Mouse (Mus musculus) left cerebral cortex, postnatal 25 days (tissue): Measurements from ENCODE around the gene Ceacam15. TPM values are rescaled to one million over a fixed set of nuclear protein-coding genes. Genes with fewer than 3 reads are reported as not detected.
"Not testable (repeated sequence)": the region's sequence is repeated elsewhere in the genome, so short reads cannot be mapped to it uniquely, and the experiment has no call there.

ENCODE experiments used
- DNase-seq, 2 experiments: peaks; one replicate each; pipeline ENCODE4 v3.0.0; 2022; ENCODE audit warnings: low spot score in 2 of 2, mixed read lengths in 1 of 2
- intact Hi-C: fragments of 180-260 bp; cut with DNase I; formaldehyde crosslinking; loops from one replicate; pipeline ENCODE4 v1.15.1; 2025
- total RNA-seq, 2 experiments: library from RNA; stranded (reverse); gene quantifications; 2 replicates each; pipeline ENCODE4 v1.2.3; 2021

Ceacam15 gene
- total RNA-seq, 2 experiments from 2014 or later = not detected

DNA sequence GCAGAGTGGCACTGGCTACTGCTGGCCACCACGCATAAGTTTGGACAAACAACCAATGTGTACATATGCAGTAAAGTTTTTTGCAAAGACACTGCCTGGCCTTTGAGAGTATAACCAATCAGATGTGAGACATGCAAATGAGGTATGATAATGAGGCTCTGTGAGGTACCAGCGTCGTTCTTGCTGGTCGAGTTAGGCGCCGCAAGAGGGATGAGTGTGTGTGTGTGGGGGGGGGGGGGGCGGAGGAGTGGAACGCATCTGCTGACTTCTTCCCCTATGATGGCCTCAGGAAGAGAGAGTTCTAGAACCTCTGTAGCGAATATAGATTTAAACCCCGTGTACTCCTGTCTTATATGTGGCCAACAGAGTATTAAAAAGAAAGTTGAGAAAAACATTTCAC lies 41.6 kb downstream of the Ceacam15 start:
- intact Hi-C loops, DNase-seq: not testable (repeated sequence)

DNA sequence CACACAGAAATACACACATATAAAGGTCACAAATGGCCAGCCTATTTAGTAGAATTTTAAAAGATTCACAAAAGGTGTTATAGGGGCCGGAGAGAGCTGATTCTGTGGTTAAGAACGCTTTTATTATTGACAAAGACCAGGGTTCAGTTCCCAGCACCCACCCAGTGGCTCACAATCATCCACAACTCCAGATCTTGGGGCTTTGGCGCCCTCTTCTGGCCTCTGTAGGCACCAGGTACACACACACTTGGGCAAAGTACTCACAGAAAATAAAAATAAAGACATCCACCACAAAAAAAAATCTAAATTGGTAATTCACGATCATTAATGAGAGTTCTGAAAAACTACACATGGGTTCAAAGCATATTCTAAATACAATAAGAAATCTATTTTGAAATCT lies 43.6 kb downstream of the Ceacam15 start:
- DNase-seq = no peak
- intact Hi-C loops = no loop called here

- DNase-seq = no peak
- intact Hi-C loops = no loop called here
Measured at GRCm38 (mm10) chr7:16631025-16631424, 44.5 kb downstream of the Ceacam15 start.

- peak; percentile 67 to 68 for DNase-seq
- intact Hi-C loops = loop anchor here (1.0 to 5.0 kb wide), 3 partner anchors 66 to 183 kb away; no protein-coding TSS in a partner anchor
Measured at GRCm38 (mm10) chr7:16629598-16630296, 45.8 kb downstream of the Ceacam15 start.

GRCm38 (mm10) chr7:16628096-16628771 lies 47.3 kb downstream of the Ceacam15 start:
- intact Hi-C loops = loop anchor here (5.0 kb wide), 1 partner anchor 184 kb away; no protein-coding TSS in a partner anchor

DNA sequence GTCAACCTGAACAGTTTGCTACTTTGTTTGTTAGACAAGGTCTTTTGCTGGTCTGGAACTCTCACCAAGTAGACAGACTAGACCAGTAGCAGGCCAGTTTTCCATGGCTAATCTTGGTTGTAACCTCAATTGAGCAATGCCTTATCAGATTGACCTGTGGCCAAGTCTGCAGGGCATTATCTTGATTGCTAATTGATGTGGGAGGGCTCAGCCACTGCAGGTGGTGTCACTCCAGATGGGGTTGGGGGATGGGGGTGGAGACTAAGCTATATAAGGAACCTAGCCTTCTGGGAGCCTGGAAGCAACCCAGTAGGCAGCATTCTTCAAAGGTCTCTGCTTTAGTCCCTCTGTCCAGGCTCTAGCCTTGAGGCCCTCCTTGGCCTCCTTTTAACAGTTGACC lies 51.8 kb downstream of the Ceacam15 start:
- DNase-seq = no peak
- intact Hi-C loops = no loop called here

More at GRCm38 (mm10) chr7:16628096-16628771, 47.3 kb downstream of the Ceacam15 start:
- peak; percentile 65 to 82 for DNase-seq

DNA sequence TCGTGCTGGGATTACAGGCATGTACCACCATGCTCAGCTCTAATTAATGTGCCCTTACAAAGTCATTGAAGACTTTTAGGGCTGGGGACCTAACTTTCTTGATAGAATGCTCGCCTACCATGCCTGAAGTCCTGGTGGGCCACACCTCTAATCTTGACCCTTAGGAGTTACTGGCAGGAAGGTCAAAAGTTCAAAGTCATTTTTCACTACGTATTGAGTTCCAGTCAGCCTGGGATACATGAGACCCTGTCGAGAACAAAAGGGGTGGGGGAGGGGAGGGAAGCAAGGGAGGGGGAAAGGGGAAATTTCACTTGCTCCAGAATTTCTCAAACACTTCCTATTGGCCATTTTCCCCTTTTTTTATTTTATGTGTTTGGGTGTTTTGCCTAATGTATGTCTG lies 52.4 kb downstream of the Ceacam15 start:
- intact Hi-C loops = no loop called here
- DNase-seq = no peak

Other genes with a start within 250 kb of the Ceacam15 start
- gene Tmem160, start 222.9 kb downstream of the Ceacam15 start, total RNA-seq = 10 to 100 TPM; 66.5 to 80.1 TPM
- 10 to 100 TPM; 10.5 to 11.0 TPM for gene Npas1, start 198.0 kb downstream of the Ceacam15 start, total RNA-seq
- gene Arhgap35, start 60.7 kb downstream of the Ceacam15 start, total RNA-seq = 100 to 1,000 TPM; 137 to 139 TPM
- under 1 TPM in 1 of 2 experiments, not detected in 1; 0.25 TPM for gene Ceacam9, start 46.2 kb upstream of the Ceacam15 start, total RNA-seq
- gene Ap2s1, start 62.7 kb upstream of the Ceacam15 start, total RNA-seq = 100 to 1,000 TPM; 278 to 295 TPM
- 1 to 10 TPM; 3.9 to 4.9 TPM for gene Slc1a5, start 105.6 kb upstream of the Ceacam15 start, total RNA-seq
- 100 to 1,000 TPM; 314 to 335 TPM for gene Strn4, start 140.2 kb upstream of the Ceacam15 start, total RNA-seq
- gene Fkrp, start 141.0 kb upstream of the Ceacam15 start, total RNA-seq = 10 to 100 TPM; 47.7 to 50.8 TPM
- 1 to 10 TPM; 3.8 to 7.3 TPM for gene Prkd2, start 167.2 kb upstream of the Ceacam15 start, total RNA-seq
- 100 to 1,000 TPM; 176 to 184 TPM for gene Dact3, start 199.6 kb upstream of the Ceacam15 start, total RNA-seq
- 1 to 10 TPM; 2.5 to 4.0 TPM for gene Gng8, start 216.1 kb upstream of the Ceacam15 start, total RNA-seq
- gene Ptgir, start 230.8 kb upstream of the Ceacam15 start, total RNA-seq = under 1 TPM; 0.14 to 0.16 TPM
- 1,000 to 10,000 TPM; 1,837 to 1,919 TPM for gene Calm3, start 248.4 kb upstream of the Ceacam15 start, total RNA-seq